Mouse (Mus musculus) intestine, embryonic 15.5 days (tissue): ENCODE measurements at regions not wholly inside any gene's neighbourhood (a gene's known extent, or its start where the extent isn't known, plus 50 kb on each side); places are given as distances from the start of the nearest gene placed in this dataset.

Experiments used
- ATAC-seq: fragments of 200-750 bp; cut with Nextera tagmentation; 2 replicates; pipeline ENCODE4 v1.8.0; 2017; ENCODE audit warnings: moderate TSS enrichment, moderate library complexity
- H3K27ac ChIP-seq: fragments of 300-500 bp; sonication (generic); 2 replicates; pipeline ENCODE4 v1.5.1; 2015; ENCODE audit warnings: mild to moderate bottlenecking, inconsistent platforms
- H3K27me3 ChIP-seq: fragments of 300-500 bp; sonication (generic); replicated peaks from 2 replicates; pipeline ENCODE4 v1.6.1; 2015; ENCODE audit warnings: inconsistent platforms
- H3K36me3 ChIP-seq: fragments of 300-500 bp; sonication (generic); 2 replicates; pipeline ENCODE4 v1.6.1; 2015; ENCODE audit warnings: inconsistent platforms
- H3K4me1 ChIP-seq: fragments of 300-500 bp; sonication (generic); replicated peaks from 2 replicates; pipeline ENCODE4 v1.6.1; 2015; ENCODE audit warnings: inconsistent platforms
- H3K4me2 ChIP-seq: fragments of 300-500 bp; sonication (generic); replicated peaks from 2 replicates; pipeline ENCODE4 v1.6.1; 2015; ENCODE audit warnings: mild to moderate bottlenecking, inconsistent platforms
- H3K4me3 ChIP-seq: fragments of 300-500 bp; sonication (generic); replicated peaks from 2 replicates; pipeline ENCODE4 v1.5.1; 2015; ENCODE audit warnings: inconsistent platforms
- H3K9ac ChIP-seq: fragments of 300-500 bp; sonication (generic); 2 replicates; pipeline ENCODE4 v1.6.1; 2015; ENCODE audit warnings: inconsistent platforms
- H3K9me3 ChIP-seq: fragments of 300-500 bp; sonication (generic); 2 replicates; pipeline ENCODE4 v1.6.1; 2016; ENCODE audit warnings: inconsistent platforms
- WGBS: fragments of 180-500 bp; shearing (Covaris S2); methylation state at CpG from one replicate; pipeline ENCODE4 v1.1.7; 2015; 5-methylcytosine and 5-hydroxymethylcytosine counted together

DNA sequence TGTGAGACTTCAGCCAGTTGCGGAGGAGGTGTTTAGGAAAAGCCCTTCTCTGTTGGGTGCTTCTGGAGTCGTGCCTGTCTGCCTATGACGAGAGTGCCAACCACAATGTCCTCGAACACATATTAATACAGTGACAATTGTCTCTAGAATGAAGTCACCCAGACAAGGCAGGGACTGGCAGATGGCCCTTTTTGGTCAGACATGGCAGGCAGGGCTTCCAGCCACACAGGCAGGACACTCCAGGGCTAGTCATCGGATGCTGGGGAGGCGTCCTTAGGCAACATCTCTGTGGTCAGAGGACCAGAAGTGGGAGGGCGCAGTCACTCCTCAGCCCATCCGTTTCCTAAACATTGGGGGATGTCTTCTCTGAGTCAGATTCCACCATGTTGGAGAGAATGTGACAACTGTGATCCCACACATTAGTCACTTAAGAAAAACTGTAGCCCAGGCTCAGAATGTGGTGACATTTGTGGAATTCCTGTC lies 53.0 kb upstream of the Itga11 start:
- no peak overlapping the region for H3K27ac ChIP-seq
- no peak overlapping the region for H3K4me3 ChIP-seq
- 78% methylated on average over 8 of the region's 8 CpGs for WGBS
- ATAC-seq = no peak
- no peaks in the 10 kb centered on the region for H3K9me3 ChIP-seq
- no peaks in the 10 kb centered on the region for H3K4me1 ChIP-seq
- H3K4me2 ChIP-seq = no peak overlapping the region
- H3K27me3 ChIP-seq = no peaks in the 10 kb centered on the region
- no peaks in the 10 kb centered on the region for H3K36me3 ChIP-seq
- H3K9ac ChIP-seq = no peak overlapping the region

GRCm38 (mm10) chr9:62627071-62628000 lies 50.3 kb upstream of the Itga11 start:
- no peak overlapping the region for H3K4me2 ChIP-seq
- no peak overlapping the region for H3K9ac ChIP-seq
- ATAC-seq = no peak
- no peak overlapping the region for H3K4me3 ChIP-seq
- 61% methylated on average over 6 of the region's 6 CpGs for WGBS
- H3K9me3 ChIP-seq = no peaks in the 10 kb centered on the region
- no peak overlapping the region for H3K27ac ChIP-seq
- H3K4me1 ChIP-seq = peaks cover 2% of the 10 kb centered on the region; the same call in 1 of the 2 replicates
- H3K27me3 ChIP-seq = no peaks in the 10 kb centered on the region
- H3K36me3 ChIP-seq = no peaks in the 10 kb centered on the region
